ENCODE assay signal across 8 mouse cellular contexts in the genomic region with DNA sequence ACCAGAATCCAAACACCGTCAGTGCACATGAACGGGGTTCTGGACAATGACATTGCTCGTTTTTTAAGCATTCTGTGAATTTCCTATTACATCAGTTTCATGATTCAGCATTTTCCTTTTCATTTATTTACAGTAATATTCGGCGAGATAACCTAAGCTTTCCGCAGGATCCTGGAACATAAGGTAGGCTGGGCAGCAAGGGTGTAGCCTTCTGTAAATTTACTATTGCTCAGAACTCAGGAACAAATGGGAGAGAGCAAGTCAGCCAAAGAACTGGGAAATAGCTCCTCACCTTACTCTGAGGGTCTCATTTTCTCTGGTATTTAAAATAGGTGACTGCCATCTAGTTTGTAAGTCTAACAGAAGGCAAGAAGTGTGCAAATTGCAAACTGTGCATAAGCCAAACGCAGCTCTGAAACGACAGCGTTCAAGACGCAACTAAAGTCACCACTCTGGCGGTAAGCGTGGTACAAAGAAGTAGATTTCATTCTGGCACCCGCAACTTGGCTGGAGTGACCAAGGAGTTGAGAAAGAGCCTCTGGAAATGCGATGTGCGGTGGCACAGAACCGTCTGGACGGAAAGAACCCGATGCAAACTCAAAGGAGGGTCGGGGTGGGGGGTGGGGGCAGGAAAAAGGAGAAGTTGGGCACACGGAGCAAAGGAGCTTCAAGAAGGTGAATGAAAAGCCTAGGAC. TPM values are rescaled to one million over a fixed set of nuclear protein-coding genes. Genes with fewer than 3 reads are reported as not detected.
DNase-seq lines count a peak whose midpoint lies in the region; ATAC-seq and TF ChIP-seq lines count a peak whose summit lies in the region.

No protein-coding gene starts in this region.

- 15% methylated on average over 20 of the region's 20 CpGs for WGBS in kidney, embryonic 14.5 days
- 23% methylated on average over 20 of the region's 20 CpGs for WGBS in hindbrain, embryonic 14.5 days
- 23% methylated on average over 20 of the region's 20 CpGs for whole genome bisulfite sequencing in midbrain, embryonic 15.5 days

- peak overlapping the region; percentile 65 for H3K27ac ChIP-seq in kidney, embryonic 14.5 days (ENCODE audit: low read depth, low read length)
- H3K27ac ChIP-seq in cortical plate, adult 2 months (ENCODE audit: insufficient read depth, low read length), result no peak overlapping the region
- H3K27ac ChIP-seq in hindbrain, embryonic 14.5 days, result no peak overlapping the region; the same call in 1 of the 2 replicates
- H3K27ac ChIP-seq in midbrain, embryonic 15.5 days, result no peak overlapping the region; the same call in 1 of the 2 replicates

- no peaks in the 10 kb centered on the region for H3K9me3 ChIP-seq in kidney, embryonic 14.5 days (ENCODE audit: control insufficient read depth, low read length)
- no peaks in the 10 kb centered on the region for H3K9me3 ChIP-seq in hindbrain, embryonic 14.5 days (ENCODE audit: control insufficient read depth, low read length)
- H3K9me3 ChIP-seq in midbrain, embryonic 15.5 days, result no peaks in the 10 kb centered on the region

- peak overlapping the region; percentile 95 for H3K4me2 ChIP-seq in kidney, embryonic 14.5 days (replicated peaks; ENCODE audit: low read depth, low read length)
- peak overlapping the region; percentile 89 for H3K4me2 ChIP-seq in hindbrain, embryonic 14.5 days (replicated peaks)
- peak overlapping the region; percentile 84 for H3K4me2 ChIP-seq in midbrain, embryonic 15.5 days

- DNase-seq in kidney, postnatal 25 days, result no peak
- DNase-seq in hindbrain, embryonic 14.5 days (ENCODE audit: low spot score), result peak; percentile 46
- no peak for DNase-seq in layer of hippocampus, postnatal 25 days (ENCODE audit: extremely low spot score in 1 of 2, low spot score in 1 of 2)
- no peak for DNase-seq in frontal cortex, adult 2 months (ENCODE audit: extremely low spot score in 1 of 2, low spot score in 1 of 2)
- DNase-seq in adrenal gland, postnatal 10 days, result no peak

- ATAC-seq in kidney, embryonic 14.5 days (ENCODE audit: low FRiP score, low TSS enrichment), result no peak
- no peak for ATAC-seq in hindbrain, embryonic 14.5 days (ENCODE audit: low FRiP score)
- peak; percentile 1; the same call in 1 of the 2 replicates for ATAC-seq in midbrain, embryonic 15.5 days (replicated peaks)

- no peak for TF ChIP-seq CTCF in cortical plate, adult 2 months (IDR thresholded peaks at IDR 0.05; ENCODE audit: extremely low read depth, insufficient read depth, low read length)

- no peaks in the 10 kb centered on the region for H3K36me3 ChIP-seq in kidney, embryonic 14.5 days (ENCODE audit: control insufficient read depth, insufficient read depth, low read length)
- H3K36me3 ChIP-seq in hindbrain, embryonic 14.5 days (replicated peaks; ENCODE audit: control insufficient read depth, insufficient read depth), result no peaks in the 10 kb centered on the region
- no peaks in the 10 kb centered on the region for H3K36me3 ChIP-seq in midbrain, embryonic 15.5 days (replicated peaks)

- H3K27me3 ChIP-seq in kidney, embryonic 14.5 days (ENCODE audit: control insufficient read depth, insufficient read depth, low read length), result peaks cover 18% of the 10 kb centered on the region
- H3K27me3 ChIP-seq in hindbrain, embryonic 14.5 days (ENCODE audit: control insufficient read depth, insufficient read depth, low read length), result 0 out of 2 replicates have a peak, but pooled peaks cover 6% of the 10 kb centered on the region
- 0 out of 2 replicates have a peak, but pooled peaks cover 5% of the 10 kb centered on the region for H3K27me3 ChIP-seq in midbrain, embryonic 15.5 days (replicated peaks)

- H3K9ac ChIP-seq in kidney, embryonic 14.5 days (ENCODE audit: low read depth, low read length), result peak overlapping the region; percentile 82
- H3K9ac ChIP-seq in hindbrain, embryonic 14.5 days, result peak overlapping the region; percentile 87
- peak overlapping the region; percentile 86 for H3K9ac ChIP-seq in midbrain, embryonic 15.5 days

- no peak for TF ChIP-seq POLR2A in cortical plate, adult 2 months (IDR thresholded peaks at IDR 0.05; ENCODE audit: extremely low read depth, insufficient read depth, low read length)

- H3K4me3 ChIP-seq in kidney, embryonic 14.5 days (ENCODE audit: low read length), result peak overlapping the region; percentile 77
- peak overlapping the region; percentile 88 for H3K4me3 ChIP-seq in cortical plate, adult 2 months (ENCODE audit: insufficient read depth, low read length)
- H3K4me3 ChIP-seq in hindbrain, embryonic 14.5 days (replicated peaks; ENCODE audit: low read length), result peak overlapping the region; percentile 61
- peak overlapping the region; percentile 58 for H3K4me3 ChIP-seq in midbrain, embryonic 15.5 days

- H3K4me1 ChIP-seq in kidney, embryonic 14.5 days (ENCODE audit: control insufficient read depth, insufficient read depth, low read length), result peaks cover 9% of the 10 kb centered on the region
- peaks cover 1% of the 10 kb centered on the region; the same call in 1 of the 2 replicates for H3K4me1 ChIP-seq in cortical plate, adult 2 months (ENCODE audit: control insufficient read depth, insufficient read depth, low read length)
- peaks cover 14% of the 10 kb centered on the region for H3K4me1 ChIP-seq in hindbrain, embryonic 14.5 days (replicated peaks; ENCODE audit: control insufficient read depth, insufficient read depth, low read length)
- H3K4me1 ChIP-seq in midbrain, embryonic 15.5 days, result peaks cover 33% of the 10 kb centered on the region

RNA-seq across cellular contexts. Expression of gene Sel1l3, which starts 1.5 kb away (rescaled TPM):
- 15.9 and 28.9 TPM in 2 replicates for polyA plus RNA-seq in kidney, embryonic 14.5 days (2014; fragmentation: Nextera tagmentation; extraction: Ambion mirVana)
- 47.7 and 53.1 TPM in 2 replicates for polyA plus RNA-seq in cortical plate, adult 2 months (2012; rRNA removed)
- 7.7 and 8.2 TPM in 2 replicates for polyA plus RNA-seq in hindbrain, embryonic 14.5 days (2014; fragmentation: Nextera tagmentation; extraction: Ambion mirVana)
- polyA plus RNA-seq in midbrain, embryonic 15.5 days (2015; fragmentation: Nextera tagmentation; extraction: Ambion mirVana), result 6.1 and 7.3 TPM in 2 replicates
- total RNA-seq in layer of hippocampus, postnatal 25 days (2021), result 10 to 100 TPM; 38.9 to 42.1 TPM
- 28.3 and 28.8 TPM in 2 replicates for polyA plus RNA-seq in frontal cortex, adult 2 months (2012; rRNA removed)
- 10 to 100 TPM in 1 of 2 experiments, 1 to 10 TPM in 1; 5.1 to 11.2 TPM for total RNA-seq in adrenal gland, postnatal 10 days (2021)

RNA-seq across cellular contexts. Expression of gene Smim20, which starts 54.6 kb away (rescaled TPM):
- polyA plus RNA-seq in kidney, embryonic 14.5 days (2014; fragmentation: Nextera tagmentation; extraction: Ambion mirVana), result 91.7 and 106 TPM in 2 replicates
- 61.1 and 82.2 TPM in 2 replicates for polyA plus RNA-seq in cortical plate, adult 2 months (2012; rRNA removed)
- 78.6 and 82.0 TPM in 2 replicates for polyA plus RNA-seq in hindbrain, embryonic 14.5 days (2014; fragmentation: Nextera tagmentation; extraction: Ambion mirVana)
- polyA plus RNA-seq in midbrain, embryonic 15.5 days (2015; fragmentation: Nextera tagmentation; extraction: Ambion mirVana), result 67.8 and 69.4 TPM in 2 replicates
- total RNA-seq in layer of hippocampus, postnatal 25 days (2021), result 10 to 100 TPM; 38.3 to 41.5 TPM
- polyA plus RNA-seq in frontal cortex, adult 2 months (2012; rRNA removed), result 69.5 and 75.7 TPM in 2 replicates
- 10 to 100 TPM; 63.1 to 83.1 TPM for total RNA-seq in adrenal gland, postnatal 10 days (2021)
